Mouse (Mus musculus): ENCODE measurements around the gene Nup50. TPM values are rescaled to one million over a fixed set of nuclear protein-coding genes. Genes with fewer than 3 reads are reported as not detected.

The Nup50 gene
- polyA plus RNA-seq, 1 experiment, result 6.8 TPM

DNA sequence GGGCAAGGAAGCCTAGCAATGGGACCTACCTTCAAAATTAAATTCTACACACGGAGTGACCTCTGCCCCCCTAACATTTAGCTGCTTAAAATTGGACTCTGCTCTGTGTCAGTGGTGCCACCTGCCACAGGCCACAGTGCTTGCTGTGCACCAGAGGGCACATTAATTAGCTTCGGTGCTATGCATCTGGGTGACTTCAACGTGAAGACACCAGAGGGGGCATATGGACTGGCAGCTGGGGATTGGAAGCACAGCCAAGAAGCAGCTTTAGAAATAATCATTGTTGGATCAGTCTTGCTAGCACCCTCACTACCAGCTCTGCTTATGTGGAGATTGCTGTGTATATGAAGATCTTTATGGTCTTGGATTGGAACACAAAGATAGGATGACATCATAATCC is 10.0 kb upstream of the Nup50 start:
- Histone ChIP-seq H3K4me1 (ENCODE audit: control insufficient read depth, insufficient read depth, low read length) (no peaks in the 10 kb centered on the region), H3K4me3 (replicated peaks; ENCODE audit: extremely low read depth, low read depth, low read length) (no peak overlapping the region)
- DNase-seq, result no peak
- TF ChIP-seq CTCF (IDR thresholded peaks at IDR 0.05; ENCODE audit: insufficient read depth, low read length) (no peak), POLR2A (IDR thresholded peaks at IDR 0.05; ENCODE audit: borderline replicate concordance, extremely low read depth, low read depth, low read length) (no peak)
- 86% methylated on average over 3 of the region's 3 CpGs for WGBS

DNA sequence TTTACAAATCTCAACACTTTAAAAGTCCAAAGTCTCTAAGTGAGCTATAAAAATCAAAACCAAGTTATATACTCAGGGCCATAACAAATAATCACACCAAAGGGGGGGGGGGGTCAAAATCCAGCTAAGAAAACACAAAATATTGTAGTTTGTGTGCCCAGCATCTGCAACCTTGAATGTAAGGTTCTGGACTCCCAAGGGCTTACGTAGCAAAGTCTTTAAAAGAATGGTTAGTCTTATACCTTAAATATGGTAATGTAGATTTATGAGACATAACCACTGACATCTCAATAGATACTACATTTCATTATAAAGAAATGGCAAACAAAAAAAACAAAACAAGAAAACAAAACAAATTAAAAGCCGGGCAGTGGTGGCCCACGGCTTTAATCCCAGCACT is 3.3 kb upstream of the Nup50 start, which contains the start of gene Gm29666:
TSS of gene Gm29666 (minus strand) at position 101 of the 400 bp plus-strand sequence.
- Histone ChIP-seq H3K4me3 (replicated peaks; ENCODE audit: extremely low read depth, low read depth, low read length) (no peak within 1 kb of the TSS), H3K4me1 (ENCODE audit: control insufficient read depth, insufficient read depth, low read length) (peaks cover 7% of the 10 kb centered on the region)
- no peak for TF ChIP-seq POLR2A (IDR thresholded peaks at IDR 0.05; ENCODE audit: borderline replicate concordance, extremely low read depth, low read depth, low read length)
- TF ChIP-seq CTCF (IDR thresholded peaks at IDR 0.05; ENCODE audit: insufficient read depth, low read length), result no peak
- DNase-seq, result no peak
- WGBS, result 95% methylated on average over 3 of the region's 3 CpGs

DNA sequence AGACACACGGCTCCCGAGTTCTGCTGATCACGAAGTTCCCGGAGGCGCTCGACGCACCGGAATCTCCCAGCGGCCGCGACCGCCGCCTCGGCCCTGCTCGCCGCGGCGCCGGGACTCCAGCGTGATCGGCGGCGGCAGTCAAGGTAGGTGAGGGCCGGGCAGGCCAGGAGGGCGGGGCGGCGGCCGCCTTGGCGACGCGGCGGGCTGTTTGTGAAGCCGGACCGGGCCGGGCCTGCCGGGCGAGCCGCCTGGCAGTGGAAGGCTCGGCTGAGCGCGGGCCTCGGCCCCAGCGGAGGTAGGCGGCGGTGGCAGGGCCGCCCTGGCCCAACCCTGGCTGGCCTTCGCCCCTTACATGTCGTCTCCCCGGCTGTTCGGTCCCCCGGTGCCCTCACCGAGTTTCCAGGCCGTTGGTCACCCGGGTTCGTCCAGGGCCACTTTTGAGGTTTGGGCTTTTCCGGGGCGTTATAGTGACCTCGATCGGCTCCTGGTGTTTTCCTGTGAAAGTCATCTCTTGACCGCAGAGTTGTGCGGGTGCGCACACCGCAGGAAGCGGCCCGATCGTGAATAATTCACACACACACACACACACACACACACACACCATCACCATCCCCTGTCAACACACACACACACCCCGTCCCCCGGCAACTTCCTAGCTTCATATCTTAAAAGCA is 434 bp downstream of the Nup50 start:
- peaks cover 7% of the 10 kb centered on the region for H3K4me1 ChIP-seq (ENCODE audit: control insufficient read depth, insufficient read depth, low read length)
- DNase-seq, result no peak
- TF ChIP-seq CTCF (IDR thresholded peaks at IDR 0.05; ENCODE audit: insufficient read depth, low read length) (no peak), POLR2A (IDR thresholded peaks at IDR 0.05; ENCODE audit: borderline replicate concordance, extremely low read depth, low read depth, low read length) (no peak)
- H3K4me3 ChIP-seq (replicated peaks; ENCODE audit: extremely low read depth, low read depth, low read length), result peak overlapping the region; percentile 77
- WGBS, result under 1% methylated on average over 68 of the region's 68 CpGs

DNA sequence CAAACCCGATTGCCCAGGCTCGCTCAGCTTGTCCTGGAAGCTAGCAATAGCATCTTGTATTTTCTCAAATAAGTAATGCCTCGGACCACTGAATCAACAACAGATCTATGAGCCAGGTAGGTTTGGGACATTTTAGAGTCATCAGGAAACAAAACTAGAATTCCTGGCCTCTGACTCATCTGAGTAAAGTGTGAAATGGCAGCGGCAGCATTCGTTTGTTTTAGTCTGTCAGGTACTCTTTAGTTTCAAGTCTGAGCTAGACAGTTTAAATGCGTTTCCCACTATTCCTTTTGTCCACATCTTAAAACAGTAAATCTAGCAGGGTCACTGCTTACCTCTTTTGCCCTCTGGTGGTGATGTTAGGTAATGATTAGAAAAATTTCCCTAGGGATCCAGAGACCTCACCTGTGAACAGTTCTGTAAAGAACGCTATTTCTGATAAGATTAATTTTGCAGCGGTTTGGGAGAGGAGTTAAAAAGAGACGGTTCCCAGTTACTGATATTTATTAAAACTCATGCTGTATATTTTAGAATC is 1.6 kb downstream of the Nup50 start:
- 9% methylated on average over 9 of the region's 9 CpGs for WGBS
- DNase-seq, result peak; percentile 12
- 0 out of 2 replicates have a peak, but pooled peaks have one; percentile 4 for TF ChIP-seq CTCF (IDR thresholded peaks at IDR 0.05; ENCODE audit: insufficient read depth, low read length)
- no peak for TF ChIP-seq POLR2A (IDR thresholded peaks at IDR 0.05; ENCODE audit: borderline replicate concordance, extremely low read depth, low read depth, low read length)
- Histone ChIP-seq H3K4me3 (replicated peaks; ENCODE audit: extremely low read depth, low read depth, low read length) (peak overlapping the region; percentile 46), H3K4me1 (ENCODE audit: control insufficient read depth, insufficient read depth, low read length) (peaks cover 7% of the 10 kb centered on the region)

DNA sequence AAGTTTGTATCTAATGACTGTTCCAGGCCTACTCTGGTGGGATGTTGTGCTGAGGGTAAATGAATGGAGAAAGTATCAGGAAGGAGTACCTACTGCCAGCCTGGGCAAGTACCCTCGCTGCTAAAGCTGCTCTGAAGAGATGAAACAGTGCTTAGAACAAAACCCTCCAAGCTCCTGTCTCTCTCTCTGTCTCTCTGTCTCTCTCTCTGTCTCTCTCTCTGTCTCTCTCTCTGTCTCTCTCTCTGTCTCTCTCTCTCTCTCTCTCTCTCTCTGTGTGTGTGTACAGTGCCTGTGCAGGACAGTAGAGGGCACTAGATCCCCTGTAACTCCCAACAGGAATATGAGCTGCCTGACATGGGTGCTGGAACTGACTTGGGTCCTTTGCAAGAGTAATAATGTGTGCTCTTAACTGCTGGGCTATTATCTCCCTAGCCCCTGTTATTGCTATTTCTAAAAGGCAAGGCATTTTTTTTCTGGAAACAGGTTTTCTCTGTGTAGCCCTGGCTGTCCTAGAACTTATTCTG is 2.3 kb downstream of the Nup50 start:
- Histone ChIP-seq H3K4me1 (ENCODE audit: control insufficient read depth, insufficient read depth, low read length) (peaks cover 7% of the 10 kb centered on the region), H3K4me3 (replicated peaks; ENCODE audit: extremely low read depth, low read depth, low read length) (no peak overlapping the region)
- DNase-seq, result no peak
- 0 out of 2 replicates have a peak, but pooled peaks have one; percentile 21 for TF ChIP-seq CTCF (IDR thresholded peaks at IDR 0.05; ENCODE audit: insufficient read depth, low read length)
- no peak for TF ChIP-seq POLR2A (IDR thresholded peaks at IDR 0.05; ENCODE audit: borderline replicate concordance, extremely low read depth, low read depth, low read length)
- WGBS, result 63% methylated on average over 1 of the region's 1 CpGs

DNA sequence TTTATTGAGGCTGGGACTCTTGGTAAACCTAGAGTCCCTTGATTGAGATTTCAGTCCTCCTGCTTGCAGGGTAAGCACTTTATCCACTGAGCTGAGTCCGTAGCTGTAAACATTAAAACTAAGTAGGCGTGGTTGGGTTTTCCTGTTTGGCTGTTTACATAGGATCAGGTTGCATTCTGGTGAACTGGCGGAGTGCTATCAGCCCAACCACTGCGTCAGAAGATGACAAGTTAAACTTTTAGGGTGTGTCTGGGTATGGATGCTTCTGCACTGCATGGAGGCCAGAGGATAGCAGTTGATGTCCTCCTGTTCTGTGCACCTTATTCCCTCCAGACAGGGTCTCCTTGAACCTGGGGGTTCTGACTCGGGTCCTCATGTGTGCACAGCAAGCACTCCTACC is 9.1 kb downstream of the Nup50 start:
- no peak for DNase-seq
- no peak overlapping the region for H3K4me3 ChIP-seq (replicated peaks; ENCODE audit: extremely low read depth, low read depth, low read length)
- TF ChIP-seq CTCF (IDR thresholded peaks at IDR 0.05; ENCODE audit: insufficient read depth, low read length), result no peak
- no peak for TF ChIP-seq POLR2A (IDR thresholded peaks at IDR 0.05; ENCODE audit: borderline replicate concordance, extremely low read depth, low read depth, low read length)
- WGBS, result 40% methylated on average over 5 of the region's 5 CpGs
- H3K4me1 ChIP-seq (ENCODE audit: control insufficient read depth, insufficient read depth, low read length), result no peaks in the 10 kb centered on the region

DNA sequence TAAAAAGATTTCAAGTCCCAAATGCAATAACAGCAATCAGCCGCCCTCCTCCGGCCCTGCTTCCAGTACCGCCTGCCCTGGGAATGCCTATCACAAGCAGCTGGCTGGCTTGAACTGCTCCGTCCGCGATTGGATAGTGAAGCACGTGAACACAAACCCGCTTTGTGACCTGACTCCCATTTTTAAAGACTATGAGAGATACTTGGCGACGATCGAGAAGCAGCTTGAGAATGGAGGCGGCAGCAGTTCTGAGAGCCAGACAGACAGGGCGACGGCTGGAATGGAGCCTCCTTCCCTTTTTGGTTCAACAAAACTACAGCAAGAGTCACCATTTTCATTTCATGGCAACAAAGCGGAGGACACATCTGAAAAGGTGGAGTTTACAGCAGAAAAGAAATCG is 11.7 kb downstream of the Nup50 start:
- 83% methylated on average over 16 of the region's 16 CpGs for WGBS
- TF ChIP-seq CTCF (IDR thresholded peaks at IDR 0.05; ENCODE audit: insufficient read depth, low read length), result no peak
- TF ChIP-seq POLR2A (IDR thresholded peaks at IDR 0.05; ENCODE audit: borderline replicate concordance, extremely low read depth, low read depth, low read length), result no peak
- no peak overlapping the region for H3K4me3 ChIP-seq (replicated peaks; ENCODE audit: extremely low read depth, low read depth, low read length)

DNA sequence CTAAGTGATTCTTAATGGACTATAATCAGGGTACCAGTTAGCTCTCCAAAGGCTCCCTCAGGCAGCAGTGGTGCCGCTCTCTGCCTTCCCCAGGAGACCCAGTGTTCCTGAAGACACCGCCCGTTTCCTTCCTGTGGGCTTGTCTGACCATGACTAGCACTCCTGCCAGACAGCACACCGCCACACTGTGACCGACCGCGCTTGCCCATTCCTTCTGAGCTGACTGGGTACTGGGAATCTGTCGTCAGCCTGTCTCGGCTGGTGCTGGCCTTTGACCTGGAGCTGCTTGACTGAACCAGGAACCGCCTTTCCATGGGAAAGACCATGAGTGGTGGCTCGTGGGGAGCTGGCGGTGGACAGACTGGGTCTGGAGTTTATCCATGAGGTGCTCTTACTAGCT is 16.9 kb downstream of the Nup50 start:
- no peak for DNase-seq
- no peak overlapping the region for H3K4me3 ChIP-seq (replicated peaks; ENCODE audit: extremely low read depth, low read depth, low read length)
- peaks cover 2% of the 10 kb centered on the region; the same call in 1 of the 2 replicates for H3K4me1 ChIP-seq (ENCODE audit: control insufficient read depth, insufficient read depth, low read length)
- WGBS, result 36% methylated on average over 12 of the region's 12 CpGs
- TF ChIP-seq CTCF (IDR thresholded peaks at IDR 0.05; ENCODE audit: insufficient read depth, low read length) (no peak), POLR2A (IDR thresholded peaks at IDR 0.05; ENCODE audit: borderline replicate concordance, extremely low read depth, low read depth, low read length) (no peak)

More for the DNA sequence above, 11.7 kb downstream of the Nup50 start:
- DNase-seq, result no peak
- peaks cover 2% of the 10 kb centered on the region; the same call in 1 of the 2 replicates for H3K4me1 ChIP-seq (ENCODE audit: control insufficient read depth, insufficient read depth, low read length)

DNA sequence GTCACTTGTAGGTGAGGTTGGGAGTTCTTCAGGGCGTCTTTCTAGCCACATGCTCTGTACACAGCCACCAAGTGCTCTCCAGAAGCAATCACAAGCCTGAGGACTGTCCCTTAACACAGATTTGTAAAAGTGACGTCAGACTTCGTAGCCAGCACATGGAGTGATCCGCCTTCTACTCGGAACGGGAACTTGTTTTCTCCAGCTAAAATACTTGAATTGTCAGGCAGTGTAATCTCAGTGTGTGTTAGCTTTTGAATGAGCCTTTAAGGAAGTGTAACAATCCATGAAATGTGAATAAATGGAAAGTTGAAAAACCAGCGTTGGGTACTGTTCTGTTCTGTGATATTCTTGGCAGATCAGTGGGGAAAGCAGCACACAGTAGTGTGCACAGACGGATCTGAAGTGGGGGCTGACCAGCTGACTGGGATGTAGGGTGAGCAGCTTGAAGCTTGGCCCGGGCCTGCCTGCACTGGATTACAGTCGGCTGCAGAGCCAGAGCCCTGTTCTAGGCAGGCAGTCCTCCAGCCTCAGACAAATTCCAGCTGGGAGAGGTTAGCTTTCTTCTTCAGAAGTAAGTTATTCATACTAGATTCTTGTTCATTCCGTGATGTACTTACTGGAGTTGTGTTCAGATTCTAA is 19.6 kb downstream of the Nup50 start:
- DNase-seq, result no peak
- H3K4me1 ChIP-seq (ENCODE audit: control insufficient read depth, insufficient read depth, low read length), result peaks cover 2% of the 10 kb centered on the region; the same call in 1 of the 2 replicates
- TF ChIP-seq POLR2A (IDR thresholded peaks at IDR 0.05; ENCODE audit: borderline replicate concordance, extremely low read depth, low read depth, low read length), result no peak
- TF ChIP-seq CTCF (IDR thresholded peaks at IDR 0.05; ENCODE audit: insufficient read depth, low read length), result no peak
- no peak overlapping the region for H3K4me3 ChIP-seq (replicated peaks; ENCODE audit: extremely low read depth, low read depth, low read length)
- WGBS, result 50% methylated on average over 11 of the region's 11 CpGs

All from lung, adult 2 months (tissue).